Mouse (Mus musculus): ENCODE data around the gene Sypl2.

Sypl2 gene

GRCm38 (mm10) chr3:108209946-108210770 lies 16.3 kb downstream of the Sypl2 start:
- Histone ChIP-seq H3K36me3 (ENCODE audit: insufficient read depth, low read length) (peaks cover 31% of the 10 kb centered on the region), H3K4me3 (replicated peaks; ENCODE audit: low read length) (peak overlapping the region; percentile 89), H3K9me3 (ENCODE audit: low read length) (no peaks in the 10 kb centered on the region), H3K27me3 (ENCODE audit: insufficient read depth, low read length) (peaks cover 20% of the 10 kb centered on the region), H3K4me1 (replicated peaks; ENCODE audit: low read depth, low read length) (peaks cover 65% of the 10 kb centered on the region)
- TF ChIP-seq NANOG (IDR thresholded peaks at IDR 0.05; ENCODE audit: borderline replicate concordance, low read length), result no peak
- no peak for TF ChIP-seq POU5F1 (IDR thresholded peaks at IDR 0.05; ENCODE audit: borderline replicate concordance, low read length)
- no peak for TF ChIP-seq CTCF (conservative IDR thresholded peaks at IDR 0.05; ENCODE audit: low read length)

DNA sequence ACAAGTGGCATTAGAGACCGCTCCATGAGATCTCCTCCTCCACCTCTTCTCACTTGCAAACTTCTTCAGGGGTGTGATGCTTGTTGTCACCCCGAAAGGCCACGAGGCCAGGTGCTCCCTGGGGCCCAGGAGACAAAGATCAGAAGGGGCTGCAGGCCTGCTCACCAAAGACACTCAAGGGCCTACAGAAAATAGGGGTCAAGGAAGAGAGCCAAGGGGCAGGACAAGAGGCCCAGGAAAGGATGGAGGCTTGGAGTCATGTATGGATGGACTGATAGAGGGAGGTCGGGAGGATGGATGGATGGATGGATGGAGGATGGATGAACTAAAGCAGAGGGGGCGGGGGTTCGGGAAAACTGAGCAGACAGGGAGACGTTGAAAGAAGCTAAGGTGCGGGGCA lies 16.9 kb downstream of the Sypl2 start:
- H3K4me3 ChIP-seq (replicated peaks; ENCODE audit: low read length), result peak overlapping the region; percentile 89
- H3K27me3 ChIP-seq (ENCODE audit: insufficient read depth, low read length), result peaks cover 18% of the 10 kb centered on the region
- H3K9me3 ChIP-seq (ENCODE audit: low read length), result no peaks in the 10 kb centered on the region
- TF ChIP-seq NANOG (IDR thresholded peaks at IDR 0.05; ENCODE audit: borderline replicate concordance, low read length) (no peak), CTCF (conservative IDR thresholded peaks at IDR 0.05; ENCODE audit: low read length) (no peak), POU5F1 (IDR thresholded peaks at IDR 0.05; ENCODE audit: borderline replicate concordance, low read length) (no peak)
- peaks cover 70% of the 10 kb centered on the region for H3K4me1 ChIP-seq (replicated peaks; ENCODE audit: low read depth, low read length)
- H3K36me3 ChIP-seq (ENCODE audit: insufficient read depth, low read length), result peaks cover 38% of the 10 kb centered on the region

- Histone ChIP-seq H3K4me3 (replicated peaks; ENCODE audit: low read length) (peak overlapping the region; percentile 89), H3K4me1 (replicated peaks; ENCODE audit: low read depth, low read length) (peaks cover 73% of the 10 kb centered on the region), H3K36me3 (ENCODE audit: insufficient read depth, low read length) (peaks cover 42% of the 10 kb centered on the region), H3K9me3 (ENCODE audit: low read length) (no peaks in the 10 kb centered on the region), H3K27me3 (ENCODE audit: insufficient read depth, low read length) (peaks cover 12% of the 10 kb centered on the region)
- TF ChIP-seq POU5F1 (IDR thresholded peaks at IDR 0.05; ENCODE audit: borderline replicate concordance, low read length) (no peak), CTCF (conservative IDR thresholded peaks at IDR 0.05; ENCODE audit: low read length) (no peak), NANOG (IDR thresholded peaks at IDR 0.05; ENCODE audit: borderline replicate concordance, low read length) (no peak)
Observed at GRCm38 (mm10) chr3:108209001-108209400, 17.4 kb downstream of the Sypl2 start.

DNA sequence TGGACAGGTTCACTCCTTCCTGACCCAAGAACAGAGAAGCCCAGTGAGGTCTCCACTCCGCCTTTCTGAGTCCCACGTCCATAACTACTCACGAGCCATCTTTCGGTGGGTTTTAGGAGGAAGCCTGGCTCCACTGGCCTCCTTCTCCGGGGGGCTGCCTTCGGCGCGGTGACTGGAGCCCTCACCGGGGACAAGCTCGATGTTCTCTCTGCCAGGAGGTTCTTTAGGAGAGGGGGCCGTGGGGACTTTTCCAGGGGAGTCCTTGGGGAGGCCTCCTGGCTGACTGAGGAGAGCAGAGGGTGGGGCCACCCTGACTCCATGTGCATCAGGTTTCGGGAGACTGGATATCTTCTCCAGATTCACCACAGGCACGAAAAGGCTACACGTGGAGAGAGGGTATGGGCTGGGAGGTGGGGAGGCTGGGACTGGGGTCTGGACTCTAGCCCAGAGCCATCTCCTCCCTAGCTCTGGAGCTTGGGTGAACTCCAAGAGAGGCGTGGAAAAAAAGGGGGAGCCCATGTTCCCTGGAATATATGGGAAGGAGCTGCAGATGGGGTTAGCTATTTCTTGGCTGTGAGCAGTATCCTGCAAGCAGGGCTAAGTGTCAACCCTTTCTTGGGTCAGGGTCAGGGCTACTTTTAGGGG lies 19.6 kb downstream of the Sypl2 start:
- no peak overlapping the region for H3K4me3 ChIP-seq (replicated peaks; ENCODE audit: low read length)
- H3K4me1 ChIP-seq (replicated peaks; ENCODE audit: low read depth, low read length), result peaks cover 77% of the 10 kb centered on the region
- H3K36me3 ChIP-seq (ENCODE audit: insufficient read depth, low read length), result peaks cover 62% of the 10 kb centered on the region
- H3K27me3 ChIP-seq (ENCODE audit: insufficient read depth, low read length), result no peaks in the 10 kb centered on the region
- TF ChIP-seq NANOG (IDR thresholded peaks at IDR 0.05; ENCODE audit: borderline replicate concordance, low read length), result no peak
- no peak for TF ChIP-seq CTCF (conservative IDR thresholded peaks at IDR 0.05; ENCODE audit: low read length)
- TF ChIP-seq POU5F1 (IDR thresholded peaks at IDR 0.05; ENCODE audit: borderline replicate concordance, low read length), result no peak
- H3K9me3 ChIP-seq (ENCODE audit: low read length), result no peaks in the 10 kb centered on the region

- H3K4me3 ChIP-seq (replicated peaks; ENCODE audit: low read length), result 0 out of 2 replicates have a peak overlapping the region, but pooled peaks have one; percentile 3
- no peaks in the 10 kb centered on the region for H3K27me3 ChIP-seq (ENCODE audit: insufficient read depth, low read length)
- peaks cover 78% of the 10 kb centered on the region for H3K4me1 ChIP-seq (replicated peaks; ENCODE audit: low read depth, low read length)
- TF ChIP-seq NANOG (IDR thresholded peaks at IDR 0.05; ENCODE audit: borderline replicate concordance, low read length) (no peak), CTCF (conservative IDR thresholded peaks at IDR 0.05; ENCODE audit: low read length) (no peak)
- no peaks in the 10 kb centered on the region for H3K9me3 ChIP-seq (ENCODE audit: low read length)
- H3K36me3 ChIP-seq (ENCODE audit: insufficient read depth, low read length), result peaks cover 66% of the 10 kb centered on the region
Observed at GRCm38 (mm10) chr3:108205601-108206000, 20.8 kb downstream of the Sypl2 start.

DNA sequence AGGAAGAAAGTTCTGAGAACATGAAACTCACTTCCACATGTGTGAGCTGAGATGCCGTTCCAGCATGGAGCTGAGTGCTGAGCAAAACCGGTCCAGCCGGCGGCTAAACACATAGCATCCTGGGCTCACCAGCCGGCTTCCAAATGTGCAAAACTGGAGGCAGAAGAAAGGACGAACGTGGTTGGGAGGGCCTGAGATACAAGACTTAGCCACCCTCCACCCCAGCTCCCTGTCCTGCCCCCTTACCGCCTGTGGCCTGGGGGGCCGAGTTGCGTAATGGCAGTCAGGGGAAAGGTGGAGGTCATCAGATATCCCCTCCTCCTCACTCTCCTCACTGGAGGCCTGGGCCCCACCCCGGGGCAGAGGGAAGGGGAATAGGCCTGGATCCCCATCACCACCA lies 22.0 kb downstream of the Sypl2 start:
- no peaks in the 10 kb centered on the region for H3K27me3 ChIP-seq (ENCODE audit: insufficient read depth, low read length)
- TF ChIP-seq CTCF (conservative IDR thresholded peaks at IDR 0.05; ENCODE audit: low read length) (no peak), NANOG (IDR thresholded peaks at IDR 0.05; ENCODE audit: borderline replicate concordance, low read length) (no peak), POU5F1 (IDR thresholded peaks at IDR 0.05; ENCODE audit: borderline replicate concordance, low read length) (no peak)
- no peaks in the 10 kb centered on the region for H3K9me3 ChIP-seq (ENCODE audit: low read length)
- H3K36me3 ChIP-seq (ENCODE audit: insufficient read depth, low read length), result peaks cover 66% of the 10 kb centered on the region
- peak overlapping the region; percentile 57 for H3K4me3 ChIP-seq (replicated peaks; ENCODE audit: low read length)
- peaks cover 82% of the 10 kb centered on the region for H3K4me1 ChIP-seq (replicated peaks; ENCODE audit: low read depth, low read length)

GRCm38 (mm10) chr3:108203621-108204325 lies 22.7 kb downstream of the Sypl2 start:
- TF ChIP-seq POU5F1 (IDR thresholded peaks at IDR 0.05; ENCODE audit: borderline replicate concordance, low read length), result no peak
- peak; percentile 94 for TF ChIP-seq CTCF (conservative IDR thresholded peaks at IDR 0.05; ENCODE audit: low read length)
- peaks cover 80% of the 10 kb centered on the region for H3K4me1 ChIP-seq (replicated peaks; ENCODE audit: low read depth, low read length)
- H3K9me3 ChIP-seq (ENCODE audit: low read length), result no peaks in the 10 kb centered on the region
- H3K27me3 ChIP-seq (ENCODE audit: insufficient read depth, low read length), result no peaks in the 10 kb centered on the region
- peaks cover 73% of the 10 kb centered on the region for H3K36me3 ChIP-seq (ENCODE audit: insufficient read depth, low read length)
- H3K4me3 ChIP-seq (replicated peaks; ENCODE audit: low read length), result peak overlapping the region; percentile 57; the same call in 1 of the 2 replicates

- Histone ChIP-seq H3K27me3 (ENCODE audit: insufficient read depth, low read length) (no peaks in the 10 kb centered on the region), H3K4me1 (replicated peaks; ENCODE audit: low read depth, low read length) (peaks cover 75% of the 10 kb centered on the region), H3K36me3 (ENCODE audit: insufficient read depth, low read length) (peaks cover 76% of the 10 kb centered on the region), H3K4me3 (replicated peaks; ENCODE audit: low read length) (no peak overlapping the region), H3K9me3 (ENCODE audit: low read length) (no peaks in the 10 kb centered on the region)
- no peak for TF ChIP-seq POU5F1 (IDR thresholded peaks at IDR 0.05; ENCODE audit: borderline replicate concordance, low read length)
- no peak for TF ChIP-seq CTCF (conservative IDR thresholded peaks at IDR 0.05; ENCODE audit: low read length)
- no peak for TF ChIP-seq NANOG (IDR thresholded peaks at IDR 0.05; ENCODE audit: borderline replicate concordance, low read length)
Observed at GRCm38 (mm10) chr3:108203212-108203611, 23.2 kb downstream of the Sypl2 start.

Data from E14TG2a.4 (cell line).